Mouse (Mus musculus): Measurements from ENCODE around the gene Elobl. TPM values are rescaled to one million over a fixed set of nuclear protein-coding genes. Genes with fewer than 3 reads are reported as not detected.

Elobl gene
- total and polyA plus RNA-seq, 3 experiments: not detected

DNA sequence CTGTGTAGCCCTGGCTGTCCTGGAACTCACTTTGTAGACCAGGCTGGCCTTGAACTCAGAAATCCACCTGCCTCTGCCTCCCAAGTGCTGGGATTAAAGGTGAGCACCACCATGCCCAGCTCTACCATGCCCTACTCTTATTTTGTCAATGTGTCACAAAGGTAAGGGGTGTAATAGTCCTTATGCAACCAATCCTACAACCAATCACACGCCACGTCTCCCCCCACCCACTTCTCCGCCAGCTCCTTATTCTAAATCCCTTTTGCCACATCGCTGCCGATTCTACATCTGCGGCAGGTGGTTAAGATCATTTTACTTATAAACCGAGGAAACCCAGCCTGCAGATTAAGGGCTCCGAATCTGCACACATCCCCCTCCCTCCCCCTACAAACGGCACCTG lies 33.7 kb downstream of the Elobl start:
- Histone ChIP-seq H3K4me3 (replicated peaks in 1 of 3; ENCODE audit: low read depth in 2 of 3, low read length in 2 of 3, poor library complexity in 1 of 3) (no peak overlapping the region), H3K4me1 (ENCODE audit: control insufficient read depth in 1 of 2, insufficient read depth in 2 of 2) (no peaks in the 10 kb centered on the region), H3K9ac (ENCODE audit: insufficient read depth, low read depth) (no peak overlapping the region), H3K9me3 (replicated peaks; ENCODE audit: low read length) (no peaks in the 10 kb centered on the region), H3K27me3 (replicated peaks) (no peaks in the 10 kb centered on the region), H3K36me3 (replicated peaks in 1 of 2; ENCODE audit: control insufficient read depth in 1 of 2, insufficient read depth in 1 of 2, low read length in 1 of 2) (peaks cover 84 to 90% of the 10 kb centered on the region in 2 experiments), H3K4me2 (ENCODE audit: insufficient read depth, low read depth, poor library complexity, severe bottlenecking) (no peak overlapping the region), H3K79me2 (replicated peaks; ENCODE audit: control insufficient read depth, extremely low read depth, insufficient read depth, poor library complexity, severe bottlenecking) (no peaks in the 10 kb centered on the region), H3K27ac (ENCODE audit: insufficient read depth, low read depth) (no peak overlapping the region)
- TF ChIP-seq CTCF (conservative IDR thresholded peaks at IDR 0.05 in 1 of 2, IDR thresholded peaks at IDR 0.05 in 1 of 2; ENCODE audit: low read depth in 2 of 2, low read length in 2 of 2) (no peak), GABPA (IDR thresholded peaks at IDR 0.05; ENCODE audit: insufficient replicate concordance, low read depth, low read length) (no peak), POLR2A (IDR thresholded peaks at IDR 0.05; ENCODE audit: low read depth, low read length) (no peak), UBTF (IDR thresholded peaks at IDR 0.05; ENCODE audit: low read depth, low read length) (no peak), NRF1 (IDR thresholded peaks at IDR 0.05; ENCODE audit: low read depth, low read length) (no peak), TCF12 (IDR thresholded peaks at IDR 0.05; ENCODE audit: low read depth, low read length) (no peak), ZC3H11A (IDR thresholded peaks at IDR 0.05; ENCODE audit: low read depth, low read length) (no peak), CHD2 (IDR thresholded peaks at IDR 0.05; ENCODE audit: low read length) (no peak), MYC (IDR thresholded peaks at IDR 0.05; ENCODE audit: low read depth, low read length) (no peak), USF2 (conservative IDR thresholded peaks at IDR 0.05; ENCODE audit: low read depth, low read length) (no peak), SIN3A (IDR thresholded peaks at IDR 0.05; ENCODE audit: low read length) (no peak), ZKSCAN1 (IDR thresholded peaks at IDR 0.05; ENCODE audit: borderline replicate concordance, low read depth, low read length) (no peak), RAD21 (IDR thresholded peaks at IDR 0.05; ENCODE audit: low read depth, low read length) (no peak), NELFE (IDR thresholded peaks at IDR 0.05; ENCODE audit: low read depth, low read length) (no peak), JUN (IDR thresholded peaks at IDR 0.05; ENCODE audit: insufficient read depth, low read depth, low read length) (no peak), E2F4 (IDR thresholded peaks at IDR 0.05; ENCODE audit: insufficient replicate concordance, low read depth, low read length) (no peak), CHD1 (IDR thresholded peaks at IDR 0.05; ENCODE audit: low read depth, low read length) (no peak), SMC3 (IDR thresholded peaks at IDR 0.05; ENCODE audit: low read depth, low read length) (no peak), ZNF384 (IDR thresholded peaks at IDR 0.05; ENCODE audit: low read depth, low read length) (no peak)
- dilution Hi-C loops (cut with MboI; ENCODE audit: extremely low pct_ligation_motif_present, extremely low pct_unique_long_range_greater_than_20kb, low sequenced_read_pairs) (no loop called here), in situ Hi-C loops (cut with MboI; ENCODE audit: low pct_ligation_motif_present, low pct_unique_long_range_greater_than_20kb, low sequenced_read_pairs) (no loop called here)
- DNase-seq (ENCODE audit: extremely low read depth): no peak

DNA sequence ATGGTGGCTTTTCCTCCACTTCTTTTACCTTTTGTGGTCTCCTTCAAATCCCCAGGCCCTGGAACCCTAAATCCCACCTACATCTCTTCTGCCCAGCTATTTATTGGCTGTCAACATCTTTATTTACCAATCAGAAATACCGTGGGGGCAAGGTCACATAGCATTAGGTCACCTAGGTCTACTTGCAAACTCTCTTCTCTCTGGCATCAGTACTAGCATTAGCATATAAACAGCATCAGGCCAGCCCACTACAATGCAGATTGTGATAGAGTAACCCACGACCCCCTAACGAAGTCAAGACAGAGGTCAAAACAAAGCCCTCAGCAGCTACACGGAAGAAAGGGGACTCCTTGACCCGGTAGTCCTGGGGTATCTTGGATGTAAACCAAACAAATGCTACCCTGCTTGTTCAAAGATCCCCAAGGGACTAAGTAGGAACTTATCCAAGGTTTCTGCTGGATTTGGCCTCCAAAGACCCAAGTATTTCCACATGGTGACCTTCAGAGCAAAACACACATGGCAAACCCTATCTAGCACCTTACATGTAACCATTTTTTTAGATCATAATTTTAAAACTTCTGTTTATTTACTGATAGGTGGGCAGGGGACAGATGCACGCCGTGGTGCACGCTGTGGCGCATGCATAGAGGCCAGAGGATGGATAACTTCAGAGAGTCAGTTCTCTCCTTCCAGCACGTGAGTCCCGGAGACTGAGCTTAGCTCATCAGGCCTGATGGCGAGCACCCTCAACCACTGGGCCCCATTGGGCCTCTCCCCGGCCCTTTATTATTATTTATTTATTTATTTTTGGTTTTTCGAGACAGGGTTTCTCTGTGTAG lies 34.8 kb downstream of the Elobl start:
- no peak overlapping the region for H3K4me2 ChIP-seq (ENCODE audit: insufficient read depth, low read depth, poor library complexity, severe bottlenecking)
- TF ChIP-seq MAZ (IDR thresholded peaks at IDR 0.05; ENCODE audit: low read depth, low read length) (no peak), ZC3H11A (IDR thresholded peaks at IDR 0.05; ENCODE audit: low read depth, low read length) (no peak), HCFC1 (IDR thresholded peaks at IDR 0.05; ENCODE audit: low read depth, low read length) (no peak), RAD21 (IDR thresholded peaks at IDR 0.05; ENCODE audit: low read depth, low read length) (no peak), CHD2 (IDR thresholded peaks at IDR 0.05; ENCODE audit: low read length) (no peak), USF2 (conservative IDR thresholded peaks at IDR 0.05; ENCODE audit: low read depth, low read length) (no peak), NRF1 (IDR thresholded peaks at IDR 0.05; ENCODE audit: low read depth, low read length) (no peak), POLR2A (IDR thresholded peaks at IDR 0.05; ENCODE audit: low read depth, low read length) (no peak), MEF2A (IDR thresholded peaks at IDR 0.05; ENCODE audit: borderline replicate concordance, low read depth, low read length) (no peak), IRF4 (IDR thresholded peaks at IDR 0.05; ENCODE audit: low read depth, low read length) (no peak)
- no peaks in the 10 kb centered on the region for H3K79me2 ChIP-seq (replicated peaks; ENCODE audit: control insufficient read depth, extremely low read depth, insufficient read depth, poor library complexity, severe bottlenecking)
- no peak overlapping the region for H3K9ac ChIP-seq (ENCODE audit: insufficient read depth, low read depth)
- no peaks in the 10 kb centered on the region for H3K9me3 ChIP-seq (replicated peaks; ENCODE audit: low read length)
- H3K4me1 ChIP-seq (ENCODE audit: control insufficient read depth in 1 of 2, insufficient read depth in 2 of 2): no peaks in the 10 kb centered on the region
- no peak overlapping the region for H3K4me3 ChIP-seq (replicated peaks in 1 of 3; ENCODE audit: low read depth in 2 of 3, low read length in 2 of 3, poor library complexity in 1 of 3)
- peaks cover 83 to 90% of the 10 kb centered on the region in 2 experiments for H3K36me3 ChIP-seq (replicated peaks in 1 of 2; ENCODE audit: control insufficient read depth in 1 of 2, insufficient read depth in 1 of 2, low read length in 1 of 2)
- H3K27ac ChIP-seq (ENCODE audit: insufficient read depth, low read depth): no peak overlapping the region
- dilution Hi-C loops (cut with MboI; ENCODE audit: extremely low pct_ligation_motif_present, extremely low pct_unique_long_range_greater_than_20kb, low sequenced_read_pairs): no loop called here
- in situ Hi-C loops (cut with MboI; ENCODE audit: low pct_ligation_motif_present, low pct_unique_long_range_greater_than_20kb, low sequenced_read_pairs): no loop called here
- no peaks in the 10 kb centered on the region for H3K27me3 ChIP-seq (replicated peaks)
- DNase-seq (ENCODE audit: extremely low read depth): no peak

Measured in CH12.LX (cell line).